Mouse (Mus musculus): ENCODE results near the gene Scgb1a1.

DNA sequence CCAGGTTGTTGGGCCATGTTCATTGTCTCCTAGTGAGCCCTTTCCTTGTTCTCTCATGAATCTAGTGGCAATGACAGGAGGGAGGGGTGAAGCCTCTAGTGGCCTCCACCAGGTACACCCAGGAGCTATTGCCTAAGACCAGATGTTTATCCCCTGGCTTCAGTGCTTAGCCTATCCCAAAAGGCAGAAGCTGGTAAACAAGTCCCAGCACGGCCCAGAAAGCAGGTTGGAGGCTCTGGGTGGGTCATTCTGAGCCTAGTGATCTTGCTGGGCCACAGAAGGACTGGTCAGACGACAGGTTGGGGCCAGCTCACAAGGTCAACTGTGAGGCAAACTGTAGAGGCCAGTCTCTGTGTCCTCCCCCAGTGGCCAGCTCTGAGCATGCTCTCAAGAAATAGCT is 3.0 kb upstream of the Scgb1a1 start:
- TF ChIP-seq GATA1 (IDR thresholded peaks at IDR 0.05; ENCODE audit: low read length) (no peak), TAL1 (IDR thresholded peaks at IDR 0.05; ENCODE audit: low read length) (no peak)
